Mouse (Mus musculus): ENCODE data around the gene Elac2.

The Elac2 gene

GRCm38 (mm10) chr11:65020744-65021143 is 41.9 kb downstream of the Elac2 start:
- DNase-seq (ENCODE audit: low spot score in 2 of 2) = no peak

GRCm38 (mm10) chr11:65022771-65023170 is 43.9 kb downstream of the Elac2 start:
- no peak for DNase-seq (ENCODE audit: low spot score in 2 of 2)

GRCm38 (mm10) chr11:65028049-65028448 is 49.2 kb downstream of the Elac2 start:
- no peak for DNase-seq (ENCODE audit: low spot score in 2 of 2)

- no peak for DNase-seq (ENCODE audit: low spot score in 2 of 2)
These were observed 51.4 kb downstream of the Elac2 start for GRCm38 (mm10) chr11:65030201-65030600.

GRCm38 (mm10) chr11:65032221-65032620 is 53.4 kb downstream of the Elac2 start:
- no peak for DNase-seq (ENCODE audit: low spot score in 2 of 2)

GRCm38 (mm10) chr11:65038996-65039395 is 60.2 kb downstream of the Elac2 start:
- DNase-seq (ENCODE audit: low spot score in 2 of 2) = no peak

GRCm38 (mm10) chr11:65039517-65040095 is 60.8 kb downstream of the Elac2 start:
- DNase-seq (ENCODE audit: low spot score in 2 of 2) = no peak

GRCm38 (mm10) chr11:65040556-65040955 is 61.7 kb downstream of the Elac2 start:
- DNase-seq (ENCODE audit: low spot score in 2 of 2) = no peak

GRCm38 (mm10) chr11:65049090-65049489 is 70.3 kb downstream of the Elac2 start:
- no peak for DNase-seq (ENCODE audit: low spot score in 2 of 2)

GRCm38 (mm10) chr11:65050819-65051218 is 72.0 kb downstream of the Elac2 start:
- DNase-seq (ENCODE audit: low spot score in 2 of 2) = no peak
